Mouse (Mus musculus): Measurements from ENCODE around the gene Crtac1. TPM values are rescaled to one million over a fixed set of nuclear protein-coding genes. Genes with fewer than 3 reads are reported as not detected.
A peak's percentile ranks its signal among the peaks of the same experiment; 100 is the strongest.

Gene Crtac1
- polyA plus RNA-seq, 1 experiment from 2014 or later, result 0.10 TPM

DNA sequence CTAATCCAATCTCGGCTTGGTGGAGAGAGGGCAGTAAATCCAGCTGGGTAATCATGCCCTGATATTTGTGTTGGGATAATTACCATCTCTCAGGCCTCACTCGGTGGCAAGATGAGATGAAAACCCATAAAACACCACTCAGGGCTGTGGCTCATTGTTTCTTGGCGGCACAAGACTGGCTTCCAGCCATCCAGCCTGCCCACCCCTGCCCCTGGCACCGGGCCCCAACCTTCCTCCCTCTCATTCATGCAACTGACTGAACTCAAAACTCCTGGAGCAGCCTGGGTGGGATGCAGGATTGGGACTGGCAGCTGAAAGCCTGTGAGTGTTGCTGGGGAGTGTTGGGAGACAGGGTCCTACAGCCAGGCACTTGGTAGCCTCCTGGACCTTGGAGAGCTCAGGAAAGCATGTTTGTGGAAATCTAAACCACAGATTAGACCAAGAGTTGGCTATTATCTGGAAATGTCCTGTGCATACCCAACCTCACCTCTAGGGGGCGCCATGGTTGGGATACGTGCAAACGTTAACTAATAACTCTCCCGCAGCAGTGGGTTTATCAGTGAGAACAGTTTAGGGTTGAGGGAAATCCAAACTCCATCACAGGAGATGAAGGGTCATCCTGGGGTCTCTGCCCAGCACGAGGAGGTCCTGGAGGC, 99.4 kb downstream of the Crtac1 start:
- no peaks in the 10 kb centered on the region for H3K27me3 ChIP-seq (replicated peaks; ENCODE audit: control insufficient read depth, insufficient read depth, low read length)
- H3K9me3 ChIP-seq (ENCODE audit: control insufficient read depth, low read length), result no peaks in the 10 kb centered on the region
- no peak overlapping the region for H3K4me2 ChIP-seq
- 47% methylated on average over 9 of the region's 9 CpGs for WGBS
- no peak overlapping the region for H3K9ac ChIP-seq (ENCODE audit: low read depth, low read length)
- ATAC-seq (replicated peaks; ENCODE audit: low FRiP score) (no peak), DNase-seq (ENCODE audit: low spot score) (no peak)
- H3K4me3 ChIP-seq (ENCODE audit: low read depth, low read length), result no peak overlapping the region
- no peaks in the 10 kb centered on the region for H3K4me1 ChIP-seq (replicated peaks; ENCODE audit: control insufficient read depth, insufficient read depth, low read length)
- no peaks in the 10 kb centered on the region for H3K36me3 ChIP-seq (ENCODE audit: control insufficient read depth, insufficient read depth, low read length)
- H3K27ac ChIP-seq (ENCODE audit: low read depth, low read length), result no peak overlapping the region

DNA sequence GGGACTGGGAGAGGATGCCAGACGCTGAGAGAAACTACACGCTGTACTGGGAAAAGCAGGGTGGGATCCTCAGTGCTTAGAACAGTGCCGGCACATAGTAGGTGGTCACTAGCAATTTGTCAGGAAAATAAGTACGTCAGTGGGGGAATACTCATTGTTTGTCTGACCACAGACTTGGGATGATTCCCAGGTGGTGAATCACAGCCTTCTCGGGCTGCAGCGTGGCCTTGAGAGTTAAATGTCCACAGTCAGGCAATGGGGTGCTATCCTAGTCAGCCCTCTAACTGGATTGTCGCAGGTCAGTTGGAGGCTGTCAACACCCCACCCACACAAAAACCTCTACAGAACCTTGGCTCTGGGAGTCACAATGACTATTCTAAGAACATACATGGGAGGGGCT, 100.1 kb downstream of the Crtac1 start:
- Histone ChIP-seq H3K4me2 (no peak overlapping the region), H3K36me3 (ENCODE audit: control insufficient read depth, insufficient read depth, low read length) (no peaks in the 10 kb centered on the region), H3K4me3 (ENCODE audit: low read depth, low read length) (no peak overlapping the region), H3K9me3 (ENCODE audit: control insufficient read depth, low read length) (no peaks in the 10 kb centered on the region), H3K9ac (ENCODE audit: low read depth, low read length) (no peak overlapping the region), H3K4me1 (replicated peaks; ENCODE audit: control insufficient read depth, insufficient read depth, low read length) (no peaks in the 10 kb centered on the region), H3K27me3 (replicated peaks; ENCODE audit: control insufficient read depth, insufficient read depth, low read length) (no peaks in the 10 kb centered on the region), H3K27ac (ENCODE audit: low read depth, low read length) (no peak overlapping the region)
- DNase-seq (ENCODE audit: low spot score) (no peak), ATAC-seq (replicated peaks; ENCODE audit: low FRiP score) (no peak)
- WGBS, result 79% methylated on average over 7 of the region's 7 CpGs

DNA sequence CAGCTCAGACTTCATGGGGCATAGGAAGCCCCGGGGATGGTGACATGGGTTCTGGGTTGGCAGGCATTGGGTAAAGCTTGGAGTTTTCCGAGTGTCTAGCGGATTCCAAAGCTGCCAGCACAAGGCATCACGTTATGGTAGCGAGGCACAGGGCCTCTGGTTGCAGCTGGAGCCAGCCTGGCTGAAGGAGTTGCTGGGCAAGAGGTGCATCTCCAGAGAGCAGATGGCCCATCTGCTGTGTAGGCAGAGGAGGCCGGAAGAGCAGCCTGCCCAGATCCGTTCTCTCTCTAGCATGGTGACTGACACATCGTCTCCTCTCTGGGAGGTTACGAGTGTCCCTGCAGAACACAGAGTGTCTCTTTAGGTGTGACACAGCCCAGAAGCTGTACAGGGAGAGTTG, 103.4 kb downstream of the Crtac1 start:
- Histone ChIP-seq H3K4me3 (ENCODE audit: low read depth, low read length) (no peak overlapping the region), H3K36me3 (ENCODE audit: control insufficient read depth, insufficient read depth, low read length) (no peaks in the 10 kb centered on the region), H3K9ac (ENCODE audit: low read depth, low read length) (no peak overlapping the region), H3K4me1 (replicated peaks; ENCODE audit: control insufficient read depth, insufficient read depth, low read length) (no peaks in the 10 kb centered on the region), H3K27ac (ENCODE audit: low read depth, low read length) (no peak overlapping the region), H3K9me3 (ENCODE audit: control insufficient read depth, low read length) (no peaks in the 10 kb centered on the region), H3K27me3 (replicated peaks; ENCODE audit: control insufficient read depth, insufficient read depth, low read length) (no peaks in the 10 kb centered on the region), H3K4me2 (no peak overlapping the region)
- DNase-seq (ENCODE audit: low spot score), result no peak
- WGBS, result 79% methylated on average over 9 of the region's 9 CpGs
- no peak for ATAC-seq (replicated peaks; ENCODE audit: low FRiP score)

DNA sequence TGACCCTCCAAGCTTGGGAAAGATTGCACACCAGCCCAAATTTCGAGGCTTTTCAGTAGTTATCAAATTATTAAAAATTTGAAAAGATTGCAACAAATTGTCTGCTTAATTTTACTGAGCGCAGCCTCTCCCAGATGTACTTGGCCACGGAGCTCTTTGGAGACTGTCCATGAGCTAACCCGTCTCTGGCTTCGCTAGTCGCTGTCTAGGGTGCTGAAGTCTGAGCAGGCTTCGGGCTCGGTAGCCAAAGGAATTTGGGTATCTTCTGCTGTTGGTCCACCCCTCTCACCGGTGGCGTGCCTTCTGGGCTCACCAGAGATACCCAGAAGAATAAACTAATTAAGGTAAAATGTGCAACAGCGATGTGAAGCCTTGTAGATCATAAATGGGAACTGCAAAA, 105.7 kb downstream of the Crtac1 start:
- no peak overlapping the region for H3K4me3 ChIP-seq (ENCODE audit: low read depth, low read length)
- peak; percentile 45 for DNase-seq (ENCODE audit: low spot score)
- no peak overlapping the region for H3K4me2 ChIP-seq
- H3K9me3 ChIP-seq (ENCODE audit: control insufficient read depth, low read length), result no peaks in the 10 kb centered on the region
- no peak overlapping the region for H3K9ac ChIP-seq (ENCODE audit: low read depth, low read length)
- no peak for ATAC-seq (replicated peaks; ENCODE audit: low FRiP score)
- no peak overlapping the region for H3K27ac ChIP-seq (ENCODE audit: low read depth, low read length)
- H3K27me3 ChIP-seq (replicated peaks; ENCODE audit: control insufficient read depth, insufficient read depth, low read length), result no peaks in the 10 kb centered on the region
- H3K4me1 ChIP-seq (replicated peaks; ENCODE audit: control insufficient read depth, insufficient read depth, low read length), result no peaks in the 10 kb centered on the region
- no peaks in the 10 kb centered on the region for H3K36me3 ChIP-seq (ENCODE audit: control insufficient read depth, insufficient read depth, low read length)
- 8% methylated on average over 11 of the region's 11 CpGs for WGBS

DNA sequence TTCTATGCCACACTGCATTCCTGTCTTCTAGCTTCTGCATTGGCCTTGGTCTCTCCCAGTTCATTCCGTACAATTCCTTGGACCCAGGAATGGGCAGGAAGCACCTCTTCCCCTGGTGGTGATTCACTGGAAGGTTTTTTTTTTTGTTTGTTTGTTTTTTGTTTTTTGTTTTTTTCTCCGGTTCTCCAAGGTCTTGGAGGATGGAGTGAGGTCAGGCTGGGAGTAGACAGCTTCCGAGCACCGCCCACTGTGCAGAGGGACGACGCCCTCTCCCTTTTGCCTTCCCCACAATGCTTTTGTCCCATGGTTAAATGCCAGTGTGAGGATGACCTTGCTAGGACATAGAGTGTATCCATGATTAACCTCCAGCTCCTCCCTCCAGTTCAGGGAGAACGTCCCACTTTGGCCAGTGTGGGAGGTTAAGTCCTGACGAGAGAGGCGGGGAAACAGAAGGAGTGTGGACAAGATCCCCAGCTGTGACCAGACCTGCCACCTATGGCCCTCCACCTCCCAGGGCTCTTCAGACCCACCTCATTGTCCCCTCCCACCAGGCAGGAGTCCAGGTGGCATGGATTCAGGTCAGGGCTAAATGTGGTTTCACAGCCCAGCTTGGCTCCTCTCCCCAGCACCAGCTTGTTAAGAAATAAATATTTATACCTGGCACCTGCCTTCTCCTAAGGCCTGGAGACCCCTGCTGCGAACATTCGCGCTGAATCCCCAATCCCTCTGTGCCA, 109.1 kb downstream of the Crtac1 start:
- Histone ChIP-seq H3K27me3 (replicated peaks; ENCODE audit: control insufficient read depth, insufficient read depth, low read length) (0 out of 2 replicates have a peak, but pooled peaks cover 8% of the 10 kb centered on the region), H3K9ac (ENCODE audit: low read depth, low read length) (no peak overlapping the region), H3K36me3 (ENCODE audit: control insufficient read depth, insufficient read depth, low read length) (no peaks in the 10 kb centered on the region), H3K27ac (ENCODE audit: low read depth, low read length) (no peak overlapping the region), H3K4me1 (replicated peaks; ENCODE audit: control insufficient read depth, insufficient read depth, low read length) (no peaks in the 10 kb centered on the region), H3K4me3 (ENCODE audit: low read depth, low read length) (no peak overlapping the region), H3K9me3 (ENCODE audit: control insufficient read depth, low read length) (no peaks in the 10 kb centered on the region), H3K4me2 (no peak overlapping the region)
- ATAC-seq (replicated peaks; ENCODE audit: low FRiP score) (no peak), DNase-seq (ENCODE audit: low spot score) (no peak)
- 55% methylated on average over 12 of the region's 12 CpGs for WGBS

DNA sequence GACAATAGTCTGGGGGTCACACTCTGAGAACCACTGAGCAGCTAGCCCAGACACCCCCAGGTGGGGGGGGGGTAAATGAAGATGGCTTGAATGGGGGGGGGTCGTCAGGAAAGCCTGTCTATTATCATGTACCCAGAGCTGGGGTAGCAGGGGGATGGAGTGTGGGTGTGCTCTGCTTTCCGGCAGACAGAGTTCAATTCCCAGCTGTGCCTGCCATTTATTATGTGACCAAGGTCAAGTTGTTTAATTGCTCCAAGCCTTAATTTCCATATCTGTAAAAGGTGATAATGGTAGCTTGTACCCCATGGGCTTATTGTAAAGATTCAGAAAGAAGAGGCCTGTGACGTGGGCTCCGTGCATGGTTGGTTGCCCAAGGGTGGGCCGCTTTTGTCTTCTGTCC, 109.6 kb downstream of the Crtac1 start:
- WGBS, result 64% methylated on average over 5 of the region's 5 CpGs
- no peaks in the 10 kb centered on the region for H3K9me3 ChIP-seq (ENCODE audit: control insufficient read depth, low read length)
- no peak overlapping the region for H3K27ac ChIP-seq (ENCODE audit: low read depth, low read length)
- H3K27me3 ChIP-seq (replicated peaks; ENCODE audit: control insufficient read depth, insufficient read depth, low read length), result peaks cover 12% of the 10 kb centered on the region; the same call in 1 of the 2 replicates
- no peaks in the 10 kb centered on the region for H3K36me3 ChIP-seq (ENCODE audit: control insufficient read depth, insufficient read depth, low read length)
- no peak for DNase-seq (ENCODE audit: low spot score)
- no peak overlapping the region for H3K9ac ChIP-seq (ENCODE audit: low read depth, low read length)
- no peak overlapping the region for H3K4me3 ChIP-seq (ENCODE audit: low read depth, low read length)
- no peak for ATAC-seq (replicated peaks; ENCODE audit: low FRiP score)
- H3K4me1 ChIP-seq (replicated peaks; ENCODE audit: control insufficient read depth, insufficient read depth, low read length), result no peaks in the 10 kb centered on the region
- no peak overlapping the region for H3K4me2 ChIP-seq

DNA sequence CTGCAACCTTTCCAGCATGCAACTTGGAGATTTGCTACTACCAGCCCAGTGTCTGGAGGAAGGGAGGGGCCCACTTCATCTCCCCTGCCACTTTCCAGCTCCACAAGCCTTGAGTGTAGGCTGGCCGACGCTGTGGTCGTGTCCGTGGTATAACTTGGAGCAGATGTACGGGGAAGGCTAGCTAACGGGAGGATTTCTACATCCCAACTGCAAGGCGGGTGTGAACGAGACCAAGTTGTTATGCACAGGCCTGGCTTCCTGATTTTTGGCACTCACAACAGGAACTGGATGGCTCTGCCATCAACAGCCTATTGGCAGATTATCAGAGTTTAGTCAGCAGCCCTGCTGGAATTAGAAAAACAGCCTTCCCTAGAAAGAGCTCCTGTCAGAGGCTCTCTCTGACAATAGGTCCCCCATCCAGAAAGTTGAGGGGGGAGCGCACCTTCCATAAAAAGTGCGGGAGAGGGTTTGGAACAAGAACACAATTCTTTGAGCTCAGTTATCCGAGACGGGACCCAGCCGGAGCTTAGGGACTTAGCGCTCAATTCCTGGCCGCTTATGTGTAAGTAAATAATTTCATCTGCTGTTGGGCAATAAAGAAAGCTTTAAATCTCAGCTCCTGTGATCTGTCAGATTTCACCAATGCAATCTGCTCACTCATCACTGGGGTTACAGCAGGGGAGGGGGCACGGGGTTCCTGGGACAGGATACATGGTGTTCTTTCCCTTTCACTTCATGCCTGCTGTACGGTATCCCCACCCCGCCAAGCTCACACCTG, 113.7 kb downstream of the Crtac1 start:
- no peak overlapping the region for H3K4me2 ChIP-seq
- no peaks in the 10 kb centered on the region for H3K4me1 ChIP-seq (replicated peaks; ENCODE audit: control insufficient read depth, insufficient read depth, low read length)
- ATAC-seq (replicated peaks; ENCODE audit: low FRiP score), result no peak
- H3K9ac ChIP-seq (ENCODE audit: low read depth, low read length), result no peak overlapping the region
- H3K9me3 ChIP-seq (ENCODE audit: control insufficient read depth, low read length), result no peaks in the 10 kb centered on the region
- no peak overlapping the region for H3K4me3 ChIP-seq (ENCODE audit: low read depth, low read length)
- no peaks in the 10 kb centered on the region for H3K36me3 ChIP-seq (ENCODE audit: control insufficient read depth, insufficient read depth, low read length)
- no peak overlapping the region for H3K27ac ChIP-seq (ENCODE audit: low read depth, low read length)
- no peak for DNase-seq (ENCODE audit: low spot score)
- peaks cover 15% of the 10 kb centered on the region; the same call in 1 of the 2 replicates for H3K27me3 ChIP-seq (replicated peaks; ENCODE audit: control insufficient read depth, insufficient read depth, low read length)
- 58% methylated on average over 18 of the region's 18 CpGs for WGBS

DNA sequence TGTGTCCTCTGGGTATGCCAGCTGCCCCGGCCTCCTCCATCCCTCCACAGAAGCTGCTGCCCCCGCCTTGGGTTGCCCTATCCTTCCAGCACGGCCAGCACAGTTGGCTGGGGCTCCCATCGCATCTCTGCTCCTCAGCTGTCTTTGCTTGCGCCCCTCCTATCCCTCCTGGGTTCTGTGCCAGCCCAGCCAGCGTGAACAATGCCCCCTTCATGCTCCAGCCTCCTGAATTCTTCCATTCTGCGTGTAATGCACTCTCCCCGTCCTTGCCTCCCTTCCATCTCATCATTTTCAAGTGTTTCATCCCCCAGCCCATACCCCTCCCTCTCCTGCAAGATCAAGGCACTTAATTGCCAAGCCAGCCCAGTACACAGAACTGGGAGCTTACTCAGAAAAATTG, 114.6 kb downstream of the Crtac1 start:
- peaks cover 15% of the 10 kb centered on the region; the same call in 1 of the 2 replicates for H3K27me3 ChIP-seq (replicated peaks; ENCODE audit: control insufficient read depth, insufficient read depth, low read length)
- H3K9ac ChIP-seq (ENCODE audit: low read depth, low read length), result no peak overlapping the region

More for the DNA sequence above, 114.6 kb downstream of the Crtac1 start:
- Histone ChIP-seq H3K4me2 (no peak overlapping the region), H3K4me1 (replicated peaks; ENCODE audit: control insufficient read depth, insufficient read depth, low read length) (no peaks in the 10 kb centered on the region), H3K36me3 (ENCODE audit: control insufficient read depth, insufficient read depth, low read length) (no peaks in the 10 kb centered on the region), H3K27ac (ENCODE audit: low read depth, low read length) (no peak overlapping the region), H3K9me3 (ENCODE audit: control insufficient read depth, low read length) (no peaks in the 10 kb centered on the region), H3K4me3 (ENCODE audit: low read depth, low read length) (no peak overlapping the region)
- DNase-seq (ENCODE audit: low spot score) (no peak), ATAC-seq (replicated peaks; ENCODE audit: low FRiP score) (no peak)
- WGBS, result 65% methylated on average over 8 of the region's 8 CpGs

All from liver, embryonic 11.5 days (tissue).